Mouse (Mus musculus) left cerebral cortex, postnatal 10 days (tissue): Measurements from ENCODE around the gene Tecpr1. TPM values are rescaled to one million over a fixed set of nuclear protein-coding genes. Genes with fewer than 3 reads are reported as not detected.
A peak's percentile ranks its signal among the peaks of the same experiment; 100 is the strongest.

ENCODE experiments used
- DNase-seq, 2 experiments: peaks; one replicate each; pipeline ENCODE4 v3.0.0; 2021 to 2022; ENCODE audit warnings: low spot score in 2 of 2, mixed read lengths in 1 of 2; ENCODE audit errors: extremely low spot score in 1 of 2
- intact Hi-C: fragments of 180-260 bp; cut with DNase I; formaldehyde crosslinking; loops from one replicate; pipeline ENCODE4 v1.15.1; 2025
- total RNA-seq, 2 experiments: library from RNA; stranded (reverse); gene quantifications; 2 replicates each; pipeline ENCODE4 v1.2.3; 2021

Tecpr1 gene
- total RNA-seq, 2 experiments from 2014 or later, result 81.4 to 83.7 TPM

DNA sequence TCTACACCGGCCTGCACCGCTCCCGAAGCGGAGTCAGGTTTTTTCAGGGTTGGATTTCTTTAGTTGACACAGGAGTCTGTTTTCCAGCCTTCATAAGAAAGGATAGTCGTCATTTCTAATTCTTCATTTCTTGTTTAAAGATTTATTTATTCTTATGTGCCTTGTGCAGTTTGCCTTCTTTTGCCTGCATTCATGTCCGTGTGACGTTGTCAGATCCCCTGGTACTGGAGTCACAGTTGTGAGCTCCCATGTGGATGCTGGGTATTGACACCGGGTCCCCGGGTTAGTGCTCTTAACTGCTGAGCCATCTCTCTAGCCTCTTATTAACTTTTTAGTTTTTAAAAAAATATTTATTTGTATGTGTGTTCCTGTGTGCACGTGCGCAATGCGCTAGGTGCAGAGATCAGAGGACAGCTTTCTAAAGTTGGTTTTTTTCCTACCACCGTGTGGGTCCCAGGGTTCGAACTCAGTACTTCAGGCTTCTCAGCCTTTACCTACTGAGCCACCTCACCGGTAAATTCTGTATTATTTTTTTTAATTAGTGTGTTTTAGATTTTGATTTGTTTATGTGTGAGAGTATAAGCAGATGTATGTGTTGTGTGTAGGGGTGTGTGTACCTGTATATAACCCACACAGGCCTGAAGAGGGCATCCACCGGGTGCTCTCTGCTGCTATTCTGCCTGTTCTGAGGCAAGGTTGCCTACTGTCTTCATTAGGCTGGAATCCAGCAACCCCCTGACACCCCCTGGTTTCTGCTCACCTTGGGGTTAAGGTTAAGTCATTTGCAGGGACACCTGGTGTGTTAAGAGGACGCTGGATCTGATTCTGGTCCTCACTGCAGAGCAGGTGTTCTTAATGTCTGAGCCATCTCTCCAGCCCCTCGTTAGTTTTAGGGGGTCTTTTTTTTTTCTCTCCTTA is 743 bp upstream of the Tecpr1 start:
- intact Hi-C loops, result no loop called here

DNA sequence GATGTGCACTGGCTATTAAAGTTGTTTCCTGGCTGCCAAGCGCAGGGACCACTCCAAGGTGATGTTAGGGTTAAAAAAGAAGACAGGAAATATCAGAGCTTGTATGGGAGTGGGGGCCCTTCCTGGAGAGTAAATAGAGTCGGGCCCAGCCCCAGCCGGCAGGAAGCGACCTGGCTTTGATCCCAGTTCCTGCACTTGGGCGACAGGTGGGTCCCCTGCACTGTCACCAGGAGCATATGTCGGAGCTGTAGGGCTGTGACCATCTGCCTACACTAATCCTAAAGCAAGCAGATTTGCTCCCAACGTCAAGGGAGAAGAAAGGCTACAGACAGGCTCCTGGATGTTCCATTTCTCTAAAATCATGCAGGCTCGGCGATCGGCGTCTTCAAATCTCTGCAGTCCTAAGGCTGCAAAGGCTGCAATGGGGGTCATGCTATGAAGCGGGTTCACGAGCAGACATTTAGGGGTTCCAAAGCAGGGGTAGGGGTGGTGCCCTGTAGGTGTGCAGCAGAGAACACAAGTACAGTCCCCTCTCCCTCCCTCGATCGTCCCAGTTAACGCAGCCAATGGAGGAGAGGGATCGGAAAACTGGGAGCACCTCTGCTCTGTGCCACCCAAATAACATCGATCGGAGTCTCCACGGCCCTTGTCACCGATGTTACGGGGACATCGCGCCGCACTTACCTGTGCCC is 458 bp downstream of the Tecpr1 start:
- intact Hi-C loops, result no loop called here
- DNase-seq, result peak; percentile 19 to 81

More for the DNA sequence above, 743 bp upstream of the Tecpr1 start:
- no peak for DNase-seq

DNA sequence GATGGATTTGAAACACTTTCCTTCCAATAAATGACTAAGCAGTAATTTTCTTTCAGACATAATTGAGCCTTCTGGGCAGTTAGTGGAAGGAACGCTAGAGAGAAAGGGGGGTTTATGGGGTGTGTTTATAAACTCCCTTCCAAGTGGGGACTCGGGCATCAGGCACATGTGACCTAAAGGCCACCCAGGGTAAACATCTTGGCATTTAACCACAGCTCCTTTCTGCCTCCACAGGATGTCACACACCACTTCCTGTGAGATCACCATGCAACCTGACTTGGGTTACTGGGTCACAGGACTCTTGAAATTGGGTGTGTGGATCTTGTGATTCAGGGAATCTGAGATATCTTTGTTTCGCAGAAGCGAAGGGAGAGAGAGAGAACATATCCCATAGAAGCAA is 2.1 kb downstream of the Tecpr1 start:
- intact Hi-C loops, result no loop called here
- no peak for DNase-seq

DNA sequence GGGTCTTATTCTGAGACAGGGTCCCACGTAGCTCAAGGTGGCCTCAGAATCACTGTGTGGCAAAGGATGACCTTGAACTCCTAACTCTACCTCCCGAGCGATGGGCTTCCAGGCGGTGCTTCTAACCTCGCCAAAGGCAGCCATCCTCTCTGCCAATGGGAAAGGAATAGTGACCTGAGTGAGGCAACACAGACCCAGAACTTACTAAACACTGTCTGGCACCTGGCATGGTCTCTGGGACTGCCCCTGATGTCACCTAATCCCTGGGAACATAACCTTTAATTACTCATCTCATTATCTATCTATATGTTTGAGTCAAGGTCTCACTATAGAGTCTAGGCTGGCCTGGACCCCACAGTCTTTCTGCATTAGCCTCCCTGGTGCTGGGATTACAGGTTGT is 3.5 kb downstream of the Tecpr1 start:
- no peak for DNase-seq
- intact Hi-C loops, result no loop called here

DNA sequence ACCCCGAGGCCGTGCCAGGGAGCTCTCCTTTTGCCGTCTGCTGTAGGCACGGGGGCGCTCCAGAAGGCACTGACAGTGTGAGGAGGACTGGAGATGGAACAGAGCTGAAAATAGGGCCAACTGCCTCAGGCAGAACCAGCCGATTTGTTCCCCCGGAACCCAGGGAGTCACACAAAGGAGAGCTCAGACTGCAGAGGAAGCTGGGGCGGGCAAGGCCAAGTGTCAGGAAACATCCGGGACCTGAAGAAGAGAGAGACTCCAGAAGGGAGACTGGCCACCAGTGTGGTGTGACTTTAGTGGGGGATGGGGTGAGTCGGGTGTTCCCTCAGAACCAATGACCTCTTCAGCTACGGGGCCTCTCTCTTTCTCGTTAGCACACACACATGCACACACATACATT is 4.1 kb downstream of the Tecpr1 start:
- intact Hi-C loops, result no loop called here
- DNase-seq, result no peak

DNA sequence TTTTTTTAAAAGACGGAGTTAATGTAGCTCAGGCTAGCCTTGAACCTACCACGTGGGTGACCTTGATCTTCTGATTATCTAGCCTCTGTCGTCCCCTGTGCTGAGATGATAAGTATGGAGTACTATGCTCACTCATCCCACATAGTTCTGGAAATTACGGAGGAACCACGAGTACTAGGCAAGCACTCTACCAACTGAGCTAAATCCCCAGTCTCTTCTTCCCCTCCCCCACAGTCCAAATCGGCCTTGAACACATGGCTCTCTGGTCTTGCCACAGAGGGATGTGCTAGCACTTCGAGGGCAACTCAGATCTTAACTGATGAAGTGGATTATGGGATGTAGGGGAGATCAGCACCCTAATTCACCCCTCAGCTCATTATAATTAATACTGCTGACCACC is 5.4 kb downstream of the Tecpr1 start:
- intact Hi-C loops, result no loop called here
- DNase-seq, result no peak

DNA sequence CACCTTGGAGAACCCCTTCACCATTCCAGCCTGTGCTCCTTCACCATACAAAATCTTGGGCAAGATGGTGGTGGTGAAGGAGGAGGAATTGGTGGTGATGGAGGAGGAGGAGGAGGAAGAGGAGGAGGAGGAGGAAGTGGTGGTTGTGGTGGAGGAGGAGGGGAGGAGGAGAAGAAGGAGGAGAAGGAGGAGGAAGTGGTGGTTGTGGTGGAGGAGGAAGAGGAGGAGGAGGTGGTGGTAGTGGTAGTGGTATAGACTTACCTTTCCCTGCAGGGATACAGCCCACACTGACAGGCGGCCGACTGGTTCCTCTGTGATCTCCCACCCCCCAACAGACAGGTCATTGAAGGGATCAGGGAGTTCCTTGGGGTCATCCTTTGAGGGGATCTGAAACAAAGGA is 7.4 kb downstream of the Tecpr1 start:
- no peak for DNase-seq
- intact Hi-C loops, result no loop called here

DNA sequence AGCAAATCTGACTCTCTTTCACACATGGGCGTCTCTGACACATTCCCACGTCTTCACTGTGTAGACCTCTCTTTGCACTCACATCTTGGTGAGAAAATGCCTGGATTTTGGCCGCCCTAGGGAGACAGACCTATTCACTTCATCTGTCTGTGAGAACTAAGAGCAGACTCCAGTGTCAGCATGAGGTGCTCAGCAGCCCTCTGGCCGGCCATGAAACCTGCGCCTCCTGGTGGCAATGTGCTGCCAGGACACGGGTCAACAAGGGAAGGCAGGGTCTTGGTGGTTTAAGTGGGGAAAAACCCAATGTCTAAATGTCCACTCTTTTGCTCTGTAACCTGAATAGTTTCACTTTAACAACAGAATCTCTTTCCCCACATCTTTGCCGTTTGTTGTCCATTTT is 9.0 kb downstream of the Tecpr1 start:
- no peak for DNase-seq
- intact Hi-C loops, result no loop called here

DNA sequence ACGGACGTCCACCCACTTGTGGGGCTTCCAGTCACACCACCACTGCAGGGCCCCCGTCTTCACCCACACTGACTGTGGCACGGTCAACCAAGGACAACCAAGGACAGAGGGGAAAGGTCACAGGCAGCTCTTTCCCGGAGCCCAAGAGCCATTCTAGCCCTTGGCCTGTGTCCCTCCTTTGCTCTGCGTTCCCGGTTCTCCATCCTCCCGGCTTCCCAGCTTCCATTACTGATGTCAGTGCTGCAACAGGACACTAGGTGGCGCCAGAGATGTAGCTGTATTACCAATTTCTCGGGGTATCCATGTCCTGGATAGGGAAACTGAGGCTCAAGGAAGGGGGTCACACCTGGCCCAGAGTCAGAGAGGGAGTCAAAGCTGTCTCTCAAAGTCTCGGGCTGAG is 15.9 kb downstream of the Tecpr1 start:
- DNase-seq, result peak in 1 of 2 experiments; percentile 36
- intact Hi-C loops, result loop anchor here (5.0 kb wide), 1 partner anchor 525 kb away; no protein-coding TSS in a partner anchor

DNA sequence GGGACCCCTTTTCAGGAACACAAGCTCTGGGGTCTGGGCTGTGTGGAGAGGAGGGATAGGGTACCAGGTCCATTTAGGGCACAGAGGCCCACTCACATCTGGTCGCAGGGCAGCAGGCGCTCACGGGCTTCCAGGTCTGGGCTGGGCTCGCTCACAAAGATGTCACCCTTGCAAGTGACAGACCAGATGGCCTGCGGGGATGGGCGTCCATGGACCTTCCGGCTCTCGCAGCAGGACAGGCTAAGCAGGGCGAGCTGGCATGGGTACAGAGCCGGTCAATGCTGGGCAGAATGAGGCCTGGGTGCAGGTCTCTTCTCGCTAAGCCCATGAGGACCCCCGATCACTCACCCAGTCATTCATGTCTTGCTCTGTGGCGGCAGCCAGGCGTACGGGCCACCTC is 17.3 kb downstream of the Tecpr1 start:
- no peak for DNase-seq
- intact Hi-C loops, result loop anchor here (5.0 kb wide), 1 partner anchor 526 kb away; no protein-coding TSS in a partner anchor

DNA sequence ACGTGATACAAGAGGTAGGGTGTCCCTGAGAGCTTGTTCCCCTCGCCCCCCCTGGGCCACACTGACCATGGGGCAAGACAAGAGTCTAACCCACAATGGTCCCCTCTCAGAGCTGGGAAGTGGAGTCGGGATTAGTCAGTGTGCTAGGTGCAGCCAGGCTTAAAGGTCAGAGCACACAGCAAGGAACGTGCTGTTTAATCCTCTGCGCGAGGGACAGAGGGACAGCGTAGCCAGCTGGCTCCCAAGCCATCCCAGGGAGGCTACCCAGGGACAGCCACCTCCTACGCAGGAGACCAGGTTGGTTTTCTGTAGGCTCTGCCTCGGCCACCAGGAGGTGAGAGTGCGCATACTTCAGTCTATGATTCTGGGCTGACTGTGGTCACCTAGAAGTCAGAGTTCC is 18.5 kb downstream of the Tecpr1 start:
- intact Hi-C loops, result loop anchor here (5.0 kb wide), 1 partner anchor 527 kb away; no protein-coding TSS in a partner anchor
- no peak for DNase-seq

DNA sequence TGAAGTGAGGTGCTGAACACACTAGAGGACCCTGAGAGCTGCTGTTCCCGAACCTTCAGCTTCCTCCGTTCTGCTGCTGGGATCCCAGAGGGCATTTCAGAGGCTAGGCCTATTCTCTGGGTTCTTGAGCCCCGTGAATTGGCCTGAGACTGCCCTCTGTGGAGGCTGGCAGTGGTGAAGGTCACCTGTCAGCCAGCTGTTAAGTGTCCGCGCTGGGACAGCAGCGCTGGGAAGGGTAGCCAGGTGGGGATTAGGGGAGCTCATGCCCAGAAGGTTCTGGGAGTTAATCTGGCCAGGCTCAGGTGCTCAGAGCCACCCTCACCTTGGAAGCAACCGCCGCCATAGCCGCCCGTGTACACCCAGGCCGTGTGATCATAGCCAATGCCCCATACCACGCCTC is 19.1 kb downstream of the Tecpr1 start:
- DNase-seq, result no peak
- intact Hi-C loops, result no loop called here

DNA sequence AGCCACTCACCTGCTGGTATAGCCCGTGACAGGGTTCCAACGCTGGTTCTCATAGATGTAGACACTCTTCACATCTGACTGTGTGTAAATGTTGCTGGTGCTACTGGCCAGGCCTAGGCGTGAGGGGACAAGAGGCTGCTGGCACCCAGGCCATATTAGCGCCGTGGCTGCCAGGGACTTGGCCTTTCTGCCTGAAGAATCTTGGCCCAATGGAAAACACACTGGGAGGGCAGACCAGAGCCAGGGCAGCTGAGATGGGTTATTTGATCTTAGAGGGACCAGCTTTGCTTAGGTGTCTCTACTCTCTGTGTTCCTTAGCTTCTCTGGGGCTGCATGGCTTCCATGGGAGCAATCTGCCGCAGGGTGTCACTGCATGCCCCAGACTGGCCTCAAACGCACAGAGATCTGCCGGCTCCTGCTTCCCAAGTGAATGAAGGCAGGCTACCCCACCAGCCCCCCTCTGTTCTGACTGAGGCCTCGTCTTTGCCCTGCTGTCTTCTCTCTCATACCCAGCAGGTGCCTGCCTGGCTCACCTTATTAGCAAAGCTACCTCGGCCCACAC is 19.9 kb downstream of the Tecpr1 start:
- DNase-seq, result no peak
- intact Hi-C loops, result no loop called here

DNA sequence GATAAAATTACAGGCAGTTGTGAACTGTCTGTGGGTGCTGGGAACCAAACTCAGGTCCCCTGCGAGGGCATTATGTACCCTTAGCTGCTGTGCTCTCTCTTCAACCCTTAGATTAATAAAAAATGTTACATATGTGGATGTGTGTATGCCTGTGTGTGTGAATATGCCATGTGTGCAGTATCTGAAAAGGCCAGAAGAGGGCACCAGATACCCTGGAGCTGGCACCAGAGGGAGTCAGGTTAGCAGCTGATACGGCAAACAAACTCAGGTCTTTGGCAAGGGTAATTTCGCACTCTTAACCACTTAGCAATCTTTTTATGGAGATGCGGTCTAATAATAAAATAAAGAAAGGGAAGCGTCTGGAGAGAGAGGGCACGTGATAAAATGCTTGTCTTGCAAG is 21.0 kb downstream of the Tecpr1 start:
- intact Hi-C loops, result no loop called here
- no peak for DNase-seq

DNA sequence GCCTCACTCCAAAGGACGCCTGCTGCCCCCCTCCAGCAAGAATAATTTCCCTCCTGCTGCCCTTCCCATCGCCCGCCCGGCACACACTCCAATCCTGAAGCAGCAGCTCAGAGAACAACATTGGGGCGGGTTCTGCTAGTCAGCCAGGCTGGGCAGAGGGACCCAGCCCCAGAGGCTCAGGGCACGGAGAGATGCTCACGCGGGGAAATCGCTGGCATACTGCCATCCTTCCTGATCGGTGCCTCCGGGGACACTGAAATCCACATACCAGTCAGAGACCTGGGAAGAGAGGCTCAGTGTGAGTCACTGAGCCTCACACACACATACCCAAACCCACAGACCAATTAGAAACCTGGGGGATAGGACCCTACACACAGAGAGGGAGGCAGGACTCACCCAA is 22.8 kb downstream of the Tecpr1 start:
- no peak for DNase-seq
- intact Hi-C loops, result no loop called here

DNA sequence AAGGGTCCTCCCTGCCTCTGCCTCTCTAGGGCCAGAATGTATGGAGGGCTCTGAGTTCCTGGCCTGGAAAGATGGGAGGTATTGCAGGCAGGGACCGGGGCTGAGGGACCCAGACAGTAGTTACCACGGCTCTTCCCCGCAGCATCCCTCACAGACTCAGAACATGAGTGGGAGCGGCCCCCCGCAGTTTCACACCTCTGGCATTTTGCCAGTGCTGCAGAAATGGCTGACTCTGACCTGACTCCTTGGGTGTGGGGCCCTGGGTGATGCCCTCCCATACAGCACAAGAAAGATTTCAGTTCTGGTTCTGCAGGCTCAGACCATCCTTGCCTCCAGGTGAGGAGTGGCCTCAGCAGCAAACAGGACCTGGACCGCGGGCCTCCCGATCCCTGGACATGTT is 27.8 kb downstream of the Tecpr1 start:
- intact Hi-C loops, result no loop called here
- no peak for DNase-seq

DNA sequence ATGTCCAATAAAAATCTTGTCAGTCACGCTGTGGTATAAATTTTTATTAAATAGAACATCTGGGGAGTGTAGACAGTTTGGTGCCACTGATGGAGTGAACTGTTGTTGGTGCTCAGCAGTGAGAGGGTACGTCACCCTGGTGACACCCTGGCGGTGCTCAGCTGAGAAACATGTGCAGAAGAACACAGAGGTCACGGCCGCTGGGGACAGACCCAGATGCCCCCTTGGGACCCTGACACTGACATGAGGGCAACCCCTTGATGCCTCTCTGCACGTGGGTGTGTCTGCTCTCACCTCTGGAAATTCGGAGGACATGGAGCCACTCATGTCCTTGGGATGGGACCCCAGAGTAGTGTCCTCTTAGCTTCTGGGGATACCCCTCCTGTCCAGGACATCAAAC is 29.0 kb downstream of the Tecpr1 start:
- intact Hi-C loops, result no loop called here
- no peak for DNase-seq

DNA sequence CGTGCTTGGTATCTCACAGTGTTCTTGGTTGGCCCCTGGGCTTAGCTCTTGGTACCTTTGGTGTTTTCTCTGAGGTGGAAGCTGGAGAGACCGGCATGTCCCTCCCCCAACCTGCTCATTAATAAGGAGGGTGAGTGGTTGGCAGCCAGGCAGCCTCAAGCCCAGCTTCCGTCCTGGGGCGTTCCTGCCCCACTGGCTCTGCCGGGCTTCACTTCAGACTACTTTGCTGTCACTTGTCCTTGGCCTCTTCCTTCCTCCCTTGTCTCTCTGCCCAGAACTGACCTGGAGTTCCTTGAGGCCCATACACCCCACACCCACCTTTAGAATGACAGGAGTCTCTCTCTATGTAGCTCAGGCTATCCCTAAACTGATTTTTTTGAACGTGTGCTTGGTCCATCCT is 30.7 kb downstream of the Tecpr1 start:
- intact Hi-C loops, result no loop called here
- DNase-seq, result no peak

DNA sequence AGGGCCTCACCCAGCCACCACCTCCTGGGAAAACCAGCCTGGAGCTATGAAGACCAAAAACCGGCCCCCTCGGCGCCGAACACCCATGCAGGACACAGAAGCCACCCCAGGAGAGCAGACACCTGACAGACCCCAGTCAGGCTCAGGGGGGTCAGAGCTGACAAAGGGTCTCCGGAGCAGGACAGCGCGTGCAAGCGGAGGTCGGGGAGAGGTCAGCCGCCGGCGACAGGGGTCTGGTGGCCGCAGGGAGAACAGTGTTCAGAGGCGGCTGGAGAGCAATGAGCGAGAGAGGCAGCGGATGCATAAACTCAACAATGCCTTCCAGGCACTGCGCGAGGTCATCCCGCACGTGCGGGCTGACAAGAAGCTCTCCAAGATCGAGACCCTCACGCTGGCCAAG is 32.4 kb downstream of the Tecpr1 start:
- intact Hi-C loops, result no loop called here
- DNase-seq, result no peak
